Mouse (Mus musculus): Measurements from ENCODE around the gene Myoz1.
"Not testable (repeated sequence)": the region's sequence is repeated elsewhere in the genome, so short reads cannot be mapped to it uniquely, and the experiment has no call there.

DNA sequence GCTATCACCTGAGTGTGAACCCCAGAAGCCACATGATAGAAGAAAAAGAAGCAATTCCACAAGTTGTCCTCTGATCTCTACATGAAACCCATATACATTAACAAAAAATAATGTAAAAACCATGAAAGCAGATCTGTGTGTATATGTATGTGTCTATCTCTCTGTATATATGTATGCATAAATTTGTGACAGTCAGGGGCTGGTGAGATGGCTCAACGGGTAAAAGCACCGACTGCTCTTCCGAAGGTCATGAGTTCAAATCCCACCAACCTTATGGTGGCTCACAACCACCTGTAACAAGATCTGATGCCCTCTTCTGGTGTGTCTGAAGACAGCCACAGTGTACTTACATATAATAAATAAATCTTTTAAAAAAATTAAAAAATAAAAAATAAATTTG, 19.4 kb downstream of the Myoz1 start:
- TF ChIP-seq POLR2A (IDR thresholded peaks at IDR 0.05; ENCODE audit: extremely low read depth, insufficient read depth, low read length); CTCF (IDR thresholded peaks at IDR 0.05; ENCODE audit: low read depth, low read length): not testable (repeated sequence)
